In genomic region chr7:127231826-127232621, GRCm38 (mm10) we compare ENCODE assay signal across 7 mouse cellular contexts. TPM values are rescaled to one million over a fixed set of nuclear protein-coding genes. Genes with fewer than 3 reads are reported as not detected.
DNase-seq lines count a peak whose midpoint lies in the region; ATAC-seq and TF ChIP-seq lines count a peak whose summit lies in the region.

No protein-coding gene starts in this region.

- H3K4me2 ChIP-seq in neural tube, embryonic 11.5 days (ENCODE audit: low read depth): peak overlapping the region; percentile 82
- H3K4me2 ChIP-seq in limb, embryonic 12.5 days: peak overlapping the region; percentile 76
- peak overlapping the region; percentile 53 for H3K4me2 ChIP-seq in stomach, embryonic 15.5 days

- H3K27ac ChIP-seq in neural tube, embryonic 11.5 days (ENCODE audit: low read depth, low read length): peak overlapping the region; percentile 98
- peak overlapping the region; percentile 88 for H3K27ac ChIP-seq in embryonic fibroblast, embryonic 13.5 days (ENCODE audit: insufficient read depth, low read length)
- peak overlapping the region; percentile 99 for H3K27ac ChIP-seq in limb, embryonic 12.5 days
- peak overlapping the region; percentile 98 for H3K27ac ChIP-seq in stomach, embryonic 15.5 days

- no peak for DNase-seq in neural tube, embryonic 11.5 days (ENCODE audit: low spot score)
- DNase-seq in neural tube, embryonic 10.5 days (ENCODE audit: extremely low spot score, low spot score): no peak
- no peak for DNase-seq in frontal cortex, postnatal 25 days (ENCODE audit: low spot score in 2 of 2)
- no peak for DNase-seq in right cerebral cortex, postnatal 36 days (ENCODE audit: low spot score in 2 of 2)

- no peaks in the 10 kb centered on the region for H3K9me3 ChIP-seq in neural tube, embryonic 11.5 days (ENCODE audit: control insufficient read depth, low read length)
- H3K9me3 ChIP-seq in limb, embryonic 12.5 days: peaks cover 6% of the 10 kb centered on the region; the same call in 1 of the 2 replicates
- H3K9me3 ChIP-seq in stomach, embryonic 15.5 days: no peaks in the 10 kb centered on the region

- peak overlapping the region; percentile 95 for H3K9ac ChIP-seq in neural tube, embryonic 11.5 days (ENCODE audit: low read length)
- H3K9ac ChIP-seq in limb, embryonic 12.5 days (replicated peaks): peak overlapping the region; percentile 96
- peak overlapping the region; percentile 80; the same call in 1 of the 2 replicates for H3K9ac ChIP-seq in stomach, embryonic 15.5 days

- TF ChIP-seq POLR2A in embryonic fibroblast, embryonic 13.5 days (IDR thresholded peaks at IDR 0.05; ENCODE audit: low read depth, low read length): no peak

- WGBS in neural tube, embryonic 11.5 days: 9% methylated on average over 20 of the region's 20 CpGs
- 13% methylated on average over 20 of the region's 20 CpGs for WGBS in limb, embryonic 12.5 days
- WGBS in stomach, embryonic 15.5 days: 4% methylated on average over 20 of the region's 20 CpGs

- peaks cover 24% of the 10 kb centered on the region for H3K36me3 ChIP-seq in neural tube, embryonic 11.5 days (ENCODE audit: control insufficient read depth, insufficient read depth, low read length)
- peaks cover 57% of the 10 kb centered on the region for H3K36me3 ChIP-seq in limb, embryonic 12.5 days
- H3K36me3 ChIP-seq in stomach, embryonic 15.5 days: peaks cover 21% of the 10 kb centered on the region

- peaks cover 21% of the 10 kb centered on the region for H3K4me1 ChIP-seq in neural tube, embryonic 11.5 days (ENCODE audit: control insufficient read depth, insufficient read depth, low read length)
- H3K4me1 ChIP-seq in embryonic fibroblast, embryonic 13.5 days (ENCODE audit: control insufficient read depth, insufficient read depth, low read length): peaks cover 2% of the 10 kb centered on the region; the same call in 1 of the 2 replicates
- H3K4me1 ChIP-seq in limb, embryonic 12.5 days (replicated peaks): peaks cover 28% of the 10 kb centered on the region
- H3K4me1 ChIP-seq in stomach, embryonic 15.5 days: peaks cover 15% of the 10 kb centered on the region

- ATAC-seq in neural tube, embryonic 11.5 days (ENCODE audit: insufficient read depth, low FRiP score, low TSS enrichment): no peak
- ATAC-seq in limb, embryonic 12.5 days (ENCODE audit: insufficient number of reproducible peaks, insufficient read depth, low FRiP score, low TSS enrichment, low read depth): no peak
- ATAC-seq in stomach, embryonic 15.5 days (ENCODE audit: insufficient read depth, low FRiP score, low read depth): no peak

- TF ChIP-seq CTCF in embryonic fibroblast, embryonic 13.5 days (IDR thresholded peaks at IDR 0.05; ENCODE audit: borderline replicate concordance, insufficient read depth, low read length): no peak

- no peaks in the 10 kb centered on the region for H3K27me3 ChIP-seq in neural tube, embryonic 11.5 days (ENCODE audit: control insufficient read depth, insufficient read depth, low read length)
- H3K27me3 ChIP-seq in limb, embryonic 12.5 days: no peaks in the 10 kb centered on the region
- no peaks in the 10 kb centered on the region for H3K27me3 ChIP-seq in stomach, embryonic 15.5 days (replicated peaks)

- peak overlapping the region; percentile 94 for H3K4me3 ChIP-seq in neural tube, embryonic 11.5 days (ENCODE audit: low read depth, low read length)
- peak overlapping the region; percentile 89 for H3K4me3 ChIP-seq in embryonic fibroblast, embryonic 13.5 days (ENCODE audit: insufficient read depth, low read length)
- H3K4me3 ChIP-seq in limb, embryonic 12.5 days (replicated peaks): peak overlapping the region; percentile 90
- H3K4me3 ChIP-seq in stomach, embryonic 15.5 days (replicated peaks): peak overlapping the region; percentile 80

RNA-seq across cellular contexts. Expression of gene Zfp553, which starts 0.8 kb away (rescaled TPM):
- polyA plus RNA-seq in neural tube, embryonic 11.5 days (2014; fragmentation: Nextera tagmentation; extraction: Ambion mirVana): 28.7 and 31.4 TPM in 2 replicates
- 11.0 and 12.4 TPM in 2 replicates for polyA plus RNA-seq in embryonic fibroblast, embryonic 13.5 days (2011; ENCODE audit: insufficient read length, low read depth, missing spikeins)
- polyA plus RNA-seq in limb, embryonic 12.5 days (2016; fragmentation: Nextera tagmentation; extraction: Ambion mirVana): 61.9 and 65.5 TPM in 2 replicates
- 33.9 and 34.8 TPM in 2 replicates for polyA plus RNA-seq in stomach, embryonic 15.5 days (2015; fragmentation: Nextera tagmentation; extraction: Ambion mirVana)

RNA-seq across cellular contexts. Expression of gene Sept1, which starts 0.9 kb away (rescaled TPM):
- 19.6 and 22.0 TPM in 2 replicates for polyA plus RNA-seq in neural tube, embryonic 11.5 days (2014; fragmentation: Nextera tagmentation; extraction: Ambion mirVana)
- polyA plus RNA-seq in embryonic fibroblast, embryonic 13.5 days (2011; ENCODE audit: insufficient read length, low read depth, missing spikeins): 3.9 and 4.2 TPM in 2 replicates
- polyA plus RNA-seq in limb, embryonic 12.5 days (2016; fragmentation: Nextera tagmentation; extraction: Ambion mirVana): 34.1 and 35.9 TPM in 2 replicates
- 17.7 and 19.2 TPM in 2 replicates for polyA plus RNA-seq in stomach, embryonic 15.5 days (2015; fragmentation: Nextera tagmentation; extraction: Ambion mirVana)

RNA-seq across cellular contexts. Expression of gene Zfp771, which starts 12.1 kb away (rescaled TPM):
- 53.2 and 54.5 TPM in 2 replicates for polyA plus RNA-seq in neural tube, embryonic 11.5 days (2014; fragmentation: Nextera tagmentation; extraction: Ambion mirVana)
- 21.3 and 24.3 TPM in 2 replicates for polyA plus RNA-seq in embryonic fibroblast, embryonic 13.5 days (2011; ENCODE audit: insufficient read length, low read depth, missing spikeins)
- 79.5 and 84.1 TPM in 2 replicates for polyA plus RNA-seq in limb, embryonic 12.5 days (2016; fragmentation: Nextera tagmentation; extraction: Ambion mirVana)
- polyA plus RNA-seq in stomach, embryonic 15.5 days (2015; fragmentation: Nextera tagmentation; extraction: Ambion mirVana): 57.9 and 63.1 TPM in 2 replicates

RNA-seq across cellular contexts. Expression of gene Mylpf, which starts 23.3 kb away (rescaled TPM):
- polyA plus RNA-seq in neural tube, embryonic 11.5 days (2014; fragmentation: Nextera tagmentation; extraction: Ambion mirVana): 87.1 and 113 TPM in 2 replicates
- polyA plus RNA-seq in embryonic fibroblast, embryonic 13.5 days (2011; ENCODE audit: insufficient read length, low read depth, missing spikeins): 1.4 and 1.7 TPM in 2 replicates
- polyA plus RNA-seq in limb, embryonic 12.5 days (2016; fragmentation: Nextera tagmentation; extraction: Ambion mirVana): 142 and 145 TPM in 2 replicates
- 18.6 and 31.0 TPM in 2 replicates for polyA plus RNA-seq in stomach, embryonic 15.5 days (2015; fragmentation: Nextera tagmentation; extraction: Ambion mirVana)

RNA-seq across cellular contexts. Expression of gene Tbc1d10b, which starts 23.8 kb away (rescaled TPM):
- 23.9 and 28.8 TPM in 2 replicates for polyA plus RNA-seq in neural tube, embryonic 11.5 days (2014; fragmentation: Nextera tagmentation; extraction: Ambion mirVana)
- polyA plus RNA-seq in embryonic fibroblast, embryonic 13.5 days (2011; ENCODE audit: insufficient read length, low read depth, missing spikeins): 37.0 and 37.5 TPM in 2 replicates
- 40.9 and 45.3 TPM in 2 replicates for polyA plus RNA-seq in limb, embryonic 12.5 days (2016; fragmentation: Nextera tagmentation; extraction: Ambion mirVana)
- polyA plus RNA-seq in stomach, embryonic 15.5 days (2015; fragmentation: Nextera tagmentation; extraction: Ambion mirVana): 24.3 and 24.4 TPM in 2 replicates
